Mouse (Mus musculus) neural tube, embryonic 14.5 days (tissue): ENCODE results near the gene Timm29. TPM values are rescaled to one million over a fixed set of nuclear protein-coding genes. Genes with fewer than 3 reads are reported as not detected.

Source experiments
- ATAC-seq: fragments of 200-750 bp; cut with Nextera tagmentation; 2 replicates; pipeline ENCODE4 v1.8.0; 2017; ENCODE audit warnings: low read depth, mild to moderate bottlenecking, moderate TSS enrichment, moderate library complexity
- H3K27ac ChIP-seq: fragments of 300-500 bp; sonication (generic); 2 replicates; pipeline ENCODE4 v1.5.1; 2014; ENCODE audit warnings: low read depth, mild to moderate bottlenecking, control low read depth, low read length, moderate library complexity, mixed read lengths
- H3K27me3 ChIP-seq: fragments of 300-500 bp; sonication (generic); 2 replicates; pipeline ENCODE4 v1.6.1; 2014; ENCODE audit warnings: low read length; ENCODE audit not compliant: control insufficient read depth, insufficient read depth
- H3K36me3 ChIP-seq: fragments of 300-500 bp; sonication (generic); 2 replicates; pipeline ENCODE4 v1.6.1; 2014; ENCODE audit warnings: low read length, mixed read lengths; ENCODE audit not compliant: control insufficient read depth, insufficient read depth
- H3K4me1 ChIP-seq: fragments of 300-500 bp; sonication (generic); 2 replicates; pipeline ENCODE4 v1.6.1; 2014; ENCODE audit warnings: low read length; ENCODE audit not compliant: control insufficient read depth, insufficient read depth
- H3K4me2 ChIP-seq: fragments of 300-500 bp; sonication (generic); 2 replicates; pipeline ENCODE4 v1.6.1; 2014; ENCODE audit warnings: mild to moderate bottlenecking, low read depth, low read length, control low read depth
- H3K4me3 ChIP-seq: fragments of 300-500 bp; sonication (generic); 2 replicates; pipeline ENCODE4 v1.5.1; 2014; ENCODE audit warnings: low read depth, low read length, control low read depth, mixed read lengths
- H3K9ac ChIP-seq: fragments of 300-500 bp; sonication (generic); replicated peaks from 2 replicates; pipeline ENCODE4 v1.6.1; 2014; ENCODE audit warnings: low read depth, mild to moderate bottlenecking, control low read depth, low read length, mixed read lengths
- H3K9me3 ChIP-seq: fragments of 300-500 bp; sonication (generic); 2 replicates; pipeline ENCODE4 v1.6.1; 2016; ENCODE audit warnings: low read length; ENCODE audit not compliant: control insufficient read depth
- WGBS: fragments of 180-500 bp; shearing (Covaris S2); extraction: QIAGEN DNeasy Blood & Tissue Kit; methylation state at CpG from one replicate; pipeline ENCODE4 v1.1.7; 2014; 5-methylcytosine and 5-hydroxymethylcytosine counted together
- polyA plus RNA-seq: library from polyadenylated mRNA; unstranded; fragments of >200 nt; fragmentation: Nextera tagmentation; extraction: Ambion mirVana; gene quantifications from 2 replicates; pipeline ENCODE4 v1.2.1, GENCODE M21; 2014

Timm29 gene
- polyA plus RNA-seq: 73.0 and 77.5 TPM in 2 replicates

- Histone ChIP-seq H3K36me3 (peaks cover 37% of the 10 kb centered on the region), H3K9me3 (no peaks in the 10 kb centered on the region), H3K27ac (peak within 1 kb of the TSS; percentile 92), H3K4me1 (peaks cover 23% of the 10 kb centered on the region), H3K27me3 (peaks cover 3% of the 10 kb centered on the region; the same call in 1 of the 2 replicates), H3K9ac (peak within 1 kb of the TSS; percentile 85), H3K4me3 (peak within 1 kb of the TSS; percentile 96), H3K4me2 (peak within 1 kb of the TSS; percentile 87)
- ATAC-seq: peak; percentile 93
- WGBS: under 1% methylated on average over 30 of the region's 30 CpGs
These were observed at the start of gene Timm29, which contains the start of gene Yipf2 for GRCm38 (mm10) chr9:21592703-21593121. Timm29 (plus strand) TSS chr9:21592722. Yipf2 (minus strand) TSS chr9:21592828.

GRCm38 (mm10) chr9:21545351-21545915 lies 47.1 kb upstream of the Timm29 start:
- WGBS: 3% methylated on average over 9 of the region's 9 CpGs
- 0 out of 2 replicates have a peak, but pooled peaks cover 4% of the 10 kb centered on the region for H3K36me3 ChIP-seq
- H3K27ac ChIP-seq: peak overlapping the region; percentile 96

DNA sequence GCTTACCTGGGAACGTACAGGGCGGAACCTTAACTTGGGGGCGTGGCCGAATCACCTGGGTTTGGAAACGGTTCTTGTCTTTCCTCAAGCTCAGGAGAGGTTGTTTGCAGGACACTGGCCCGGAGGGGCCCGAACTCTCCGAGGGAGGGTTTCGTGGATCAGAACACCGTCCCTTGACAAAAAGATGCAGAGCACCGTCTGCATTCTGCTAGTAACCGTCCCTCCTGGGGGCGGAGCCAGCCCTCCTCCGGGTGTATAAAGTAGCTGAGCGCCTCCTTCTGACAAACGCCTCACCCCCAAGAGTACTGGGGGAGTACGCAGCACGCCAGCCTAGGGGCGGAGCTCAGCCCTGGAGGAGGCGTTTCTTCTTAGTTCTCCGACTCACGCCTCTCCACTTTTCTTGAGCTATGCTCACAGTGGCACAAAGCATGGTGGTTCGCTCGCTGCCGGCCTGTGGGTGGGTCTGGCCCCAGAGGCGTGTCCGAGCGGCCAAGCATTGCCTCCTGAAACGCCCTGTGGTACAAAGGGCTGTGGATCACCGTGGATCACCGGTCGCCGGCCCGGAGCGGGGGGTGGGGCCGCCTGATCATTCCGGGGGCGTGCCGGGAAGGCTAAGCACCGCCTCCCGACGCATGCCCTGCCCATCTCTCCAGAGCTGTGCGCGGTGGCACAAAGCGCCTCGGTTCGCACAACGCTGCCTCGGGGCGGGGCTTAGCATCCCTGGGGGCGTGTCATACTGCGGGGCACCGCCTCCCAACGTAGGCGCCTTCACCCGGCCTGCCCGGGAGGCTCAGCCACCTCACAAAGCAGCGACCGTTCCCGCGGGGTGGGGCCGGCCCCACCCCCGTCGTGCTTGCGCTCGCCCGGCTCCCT lies 46.4 kb upstream of the Timm29 start:
- peak overlapping the region; percentile 74 for H3K4me3 ChIP-seq
- peak overlapping the region; percentile 96 for H3K27ac ChIP-seq
- peak; percentile 93 for ATAC-seq
- under 1% methylated on average over 60 of the region's 67 CpGs for WGBS
- peaks cover 7% of the 10 kb centered on the region; the same call in 1 of the 2 replicates for H3K36me3 ChIP-seq
- H3K4me1 ChIP-seq: peaks cover 18% of the 10 kb centered on the region
- peak overlapping the region; percentile 95 for H3K9ac ChIP-seq
- H3K9me3 ChIP-seq: no peaks in the 10 kb centered on the region
- H3K27me3 ChIP-seq: no peaks in the 10 kb centered on the region
- peak overlapping the region; percentile 68 for H3K4me2 ChIP-seq

More at GRCm38 (mm10) chr9:21545351-21545915, 47.1 kb upstream of the Timm29 start:
- H3K4me3 ChIP-seq: peak overlapping the region; percentile 74
- H3K4me2 ChIP-seq: peak overlapping the region; percentile 68
- H3K4me1 ChIP-seq: peaks cover 18% of the 10 kb centered on the region
- H3K9ac ChIP-seq: peak overlapping the region; percentile 55
- ATAC-seq: peak; percentile 54
- H3K9me3 ChIP-seq: no peaks in the 10 kb centered on the region
- H3K27me3 ChIP-seq: no peaks in the 10 kb centered on the region

GRCm38 (mm10) chr9:21546789-21547074 lies 45.8 kb upstream of the Timm29 start, which contains the start of gene Carm1:
Carm1 (plus strand) TSS chr9:21546894.
- Histone ChIP-seq H3K9ac (peak within 1 kb of the TSS; percentile 95), H3K4me3 (peak within 1 kb of the TSS; percentile 74), H3K4me1 (peaks cover 18% of the 10 kb centered on the region), H3K9me3 (no peaks in the 10 kb centered on the region), H3K4me2 (peak within 1 kb of the TSS; percentile 81), H3K27me3 (no peaks in the 10 kb centered on the region), H3K36me3 (peaks cover 8% of the 10 kb centered on the region; the same call in 1 of the 2 replicates), H3K27ac (peak within 1 kb of the TSS; percentile 96)
- no peak for ATAC-seq
- WGBS: 0% methylated on average over 18 of the region's 52 CpGs

- Histone ChIP-seq H3K4me1 (peaks cover 18% of the 10 kb centered on the region), H3K9me3 (no peaks in the 10 kb centered on the region), H3K9ac (peak overlapping the region; percentile 95), H3K36me3 (peaks cover 8% of the 10 kb centered on the region; the same call in 1 of the 2 replicates), H3K27ac (peak overlapping the region; percentile 96), H3K4me3 (peak overlapping the region; percentile 74), H3K4me2 (peak overlapping the region; percentile 81), H3K27me3 (no peaks in the 10 kb centered on the region)
- peak; percentile 29 for ATAC-seq
- WGBS: under 1% methylated on average over 26 of the region's 66 CpGs
These were observed 45.2 kb upstream of the Timm29 start for GRCm38 (mm10) chr9:21547075-21547941.

GRCm38 (mm10) chr9:21551049-21551448 lies 41.5 kb upstream of the Timm29 start:
- Histone ChIP-seq H3K36me3 (peaks cover 8% of the 10 kb centered on the region; the same call in 1 of the 2 replicates), H3K27me3 (no peaks in the 10 kb centered on the region), H3K4me3 (no peak overlapping the region), H3K4me1 (peaks cover 15% of the 10 kb centered on the region), H3K4me2 (no peak overlapping the region), H3K9me3 (no peaks in the 10 kb centered on the region), H3K27ac (no peak overlapping the region), H3K9ac (no peak overlapping the region)
- 98% methylated on average over 2 of the region's 2 CpGs for WGBS
- no peak for ATAC-seq

GRCm38 (mm10) chr9:21553607-21554273 lies 38.8 kb upstream of the Timm29 start:
- peaks cover 5% of the 10 kb centered on the region for H3K4me1 ChIP-seq
- no peak overlapping the region for H3K4me3 ChIP-seq
- H3K9ac ChIP-seq: no peak overlapping the region
- no peak overlapping the region for H3K27ac ChIP-seq
- no peaks in the 10 kb centered on the region for H3K27me3 ChIP-seq
- no peaks in the 10 kb centered on the region for H3K9me3 ChIP-seq
- ATAC-seq: no peak
- WGBS: 91% methylated on average over 6 of the region's 6 CpGs
- no peak overlapping the region for H3K4me2 ChIP-seq
- peaks cover 11% of the 10 kb centered on the region; the same call in 1 of the 2 replicates for H3K36me3 ChIP-seq

GRCm38 (mm10) chr9:21555198-21555742 lies 37.3 kb upstream of the Timm29 start:
- Histone ChIP-seq H3K9ac (no peak overlapping the region), H3K9me3 (no peaks in the 10 kb centered on the region), H3K27me3 (no peaks in the 10 kb centered on the region), H3K27ac (no peak overlapping the region), H3K4me2 (no peak overlapping the region), H3K4me1 (no peaks in the 10 kb centered on the region), H3K36me3 (peaks cover 7% of the 10 kb centered on the region; the same call in 1 of the 2 replicates), H3K4me3 (no peak overlapping the region)
- no peak for ATAC-seq
- 89% methylated on average over 6 of the region's 6 CpGs for WGBS
